Mouse (Mus musculus): ENCODE measurements around the gene Fam71b. TPM values are rescaled to one million over a fixed set of nuclear protein-coding genes. Genes with fewer than 3 reads are reported as not detected.

The Fam71b gene
- polyA plus RNA-seq, 1 experiment = not detected

GRCm38 (mm10) chr11:46441774-46442173 is 45.4 kb downstream of the Fam71b start:
- TF ChIP-seq CTCF (IDR thresholded peaks at IDR 0.05; ENCODE audit: extremely low read depth, insufficient read depth, low read length) (no peak), POLR2A (IDR thresholded peaks at IDR 0.05; ENCODE audit: extremely low read depth, insufficient read depth, low read length) (no peak)
- H3K27ac ChIP-seq (ENCODE audit: insufficient read depth, low read length) = no peak overlapping the region
- no peak overlapping the region for H3K4me3 ChIP-seq (ENCODE audit: insufficient read depth, low read length)
- H3K4me1 ChIP-seq (ENCODE audit: control insufficient read depth, insufficient read depth, low read length) = peaks cover 4% of the 10 kb centered on the region; the same call in 1 of the 2 replicates

GRCm38 (mm10) chr11:46443152-46443551 is 46.8 kb downstream of the Fam71b start:
- TF ChIP-seq CTCF (IDR thresholded peaks at IDR 0.05; ENCODE audit: extremely low read depth, insufficient read depth, low read length) (0 out of 2 replicates have a peak, but pooled peaks have one; percentile 17), POLR2A (IDR thresholded peaks at IDR 0.05; ENCODE audit: extremely low read depth, insufficient read depth, low read length) (no peak)
- no peak overlapping the region for H3K27ac ChIP-seq (ENCODE audit: insufficient read depth, low read length)
- no peaks in the 10 kb centered on the region for H3K4me1 ChIP-seq (ENCODE audit: control insufficient read depth, insufficient read depth, low read length)
- no peak overlapping the region for H3K4me3 ChIP-seq (ENCODE audit: insufficient read depth, low read length)

- H3K4me3 ChIP-seq (ENCODE audit: insufficient read depth, low read length) = no peak overlapping the region
- TF ChIP-seq POLR2A (IDR thresholded peaks at IDR 0.05; ENCODE audit: extremely low read depth, insufficient read depth, low read length) (no peak), CTCF (IDR thresholded peaks at IDR 0.05; ENCODE audit: extremely low read depth, insufficient read depth, low read length) (no peak)
- no peaks in the 10 kb centered on the region for H3K4me1 ChIP-seq (ENCODE audit: control insufficient read depth, insufficient read depth, low read length)
- no peak overlapping the region for H3K27ac ChIP-seq (ENCODE audit: insufficient read depth, low read length)
Measured at GRCm38 (mm10) chr11:46443979-46444378, 47.6 kb downstream of the Fam71b start.

- H3K27ac ChIP-seq (ENCODE audit: insufficient read depth, low read length) = no peak overlapping the region
- no peak for TF ChIP-seq POLR2A (IDR thresholded peaks at IDR 0.05; ENCODE audit: extremely low read depth, insufficient read depth, low read length)
- no peak for TF ChIP-seq CTCF (IDR thresholded peaks at IDR 0.05; ENCODE audit: extremely low read depth, insufficient read depth, low read length)
- no peak overlapping the region for H3K4me3 ChIP-seq (ENCODE audit: insufficient read depth, low read length)
- H3K4me1 ChIP-seq (ENCODE audit: control insufficient read depth, insufficient read depth, low read length) = no peaks in the 10 kb centered on the region
Measured at GRCm38 (mm10) chr11:46446150-46446549, 49.8 kb downstream of the Fam71b start.

- Histone ChIP-seq H3K4me1 (ENCODE audit: control insufficient read depth, insufficient read depth, low read length) (no peaks in the 10 kb centered on the region), H3K27ac (ENCODE audit: insufficient read depth, low read length) (no peak overlapping the region), H3K4me3 (ENCODE audit: insufficient read depth, low read length) (no peak overlapping the region)
- TF ChIP-seq POLR2A (IDR thresholded peaks at IDR 0.05; ENCODE audit: extremely low read depth, insufficient read depth, low read length) (no peak), CTCF (IDR thresholded peaks at IDR 0.05; ENCODE audit: extremely low read depth, insufficient read depth, low read length) (no peak)
Measured at GRCm38 (mm10) chr11:46447644-46448484, 51.5 kb downstream of the Fam71b start.

- Histone ChIP-seq H3K27ac (ENCODE audit: insufficient read depth, low read length) (no peak overlapping the region), H3K4me3 (ENCODE audit: insufficient read depth, low read length) (no peak overlapping the region), H3K4me1 (ENCODE audit: control insufficient read depth, insufficient read depth, low read length) (no peaks in the 10 kb centered on the region)
- no peak for TF ChIP-seq POLR2A (IDR thresholded peaks at IDR 0.05; ENCODE audit: extremely low read depth, insufficient read depth, low read length)
- no peak for TF ChIP-seq CTCF (IDR thresholded peaks at IDR 0.05; ENCODE audit: extremely low read depth, insufficient read depth, low read length)
Measured at GRCm38 (mm10) chr11:46449461-46450080, 53.2 kb downstream of the Fam71b start.

- no peak within 1 kb of the TSS for H3K27ac ChIP-seq (ENCODE audit: insufficient read depth, low read length)
- no peak within 1 kb of the TSS for H3K4me3 ChIP-seq (ENCODE audit: insufficient read depth, low read length)
- H3K4me1 ChIP-seq (ENCODE audit: control insufficient read depth, insufficient read depth, low read length) = no peaks in the 10 kb centered on the region
- TF ChIP-seq CTCF (IDR thresholded peaks at IDR 0.05; ENCODE audit: extremely low read depth, insufficient read depth, low read length) (no peak), POLR2A (IDR thresholded peaks at IDR 0.05; ENCODE audit: extremely low read depth, insufficient read depth, low read length) (no peak)
Measured at GRCm38 (mm10) chr11:46454453-46455045, 58.2 kb downstream of the Fam71b start, which contains the start of gene Havcr2. TSS of gene Havcr2 (plus strand) at chr11:46454935.

Other genes with a start within 250 kb of the Fam71b start
- 4.0 and 4.9 TPM in 2 replicates for gene Nipal4, start 230.1 kb upstream of the Fam71b start, polyA plus RNA-seq (2012; rRNA removed)
- 0.61 and 0.96 TPM in 2 replicates for gene Fndc9, start 161.0 kb upstream of the Fam71b start, polyA plus RNA-seq (2012; rRNA removed)
- 273 and 275 TPM in 2 replicates for gene Cyfip2, start 83.7 kb upstream of the Fam71b start, polyA plus RNA-seq (2012; rRNA removed)
- gene Itk, start 7.0 kb upstream of the Fam71b start, polyA plus RNA-seq (2012; rRNA removed) = 0.23 and 0.28 TPM in 2 replicates
- 29.4 and 32.8 TPM in 2 replicates for gene Med7, start 40.4 kb downstream of the Fam71b start, polyA plus RNA-seq (2012; rRNA removed)
- gene Havcr2, start 58.4 kb downstream of the Fam71b start, polyA plus RNA-seq (2012; rRNA removed) = 1.5 and 1.6 TPM in 2 replicates
- gene Gm12169, start 127.7 kb downstream of the Fam71b start, polyA plus RNA-seq (2012; rRNA removed) = not detected in 2 replicates
- not detected in 2 replicates for gene BC053393, start 175.0 kb downstream of the Fam71b start, polyA plus RNA-seq (2012; rRNA removed)
- gene Dppa1, start 232.7 kb downstream of the Fam71b start, polyA plus RNA-seq (2012; rRNA removed) = not detected in 2 replicates

Data from cortical plate, adult 2 months (tissue).